Mouse (Mus musculus): ENCODE measurements around the gene Smarcd3. TPM values are rescaled to one million over a fixed set of nuclear protein-coding genes. Genes with fewer than 3 reads are reported as not detected.

Smarcd3 gene
- polyA plus RNA-seq, 1 experiment = 9.0 TPM

GRCm38 (mm10) chr5:24622386-24623040, 1.7 kb downstream of the Smarcd3 start:
- TF ChIP-seq POLR2A (IDR thresholded peaks at IDR 0.05; ENCODE audit: low read depth, low read length) (no peak), CTCF (IDR thresholded peaks at IDR 0.05; ENCODE audit: extremely low read depth, insufficient read length, insufficient replicate concordance, low read depth, low read length) (no peak)
- Histone ChIP-seq H3K4me1 (ENCODE audit: control insufficient read depth, insufficient read depth, insufficient read length, low read length) (no peaks in the 10 kb centered on the region), H3K27me3 (ENCODE audit: control insufficient read depth, insufficient read depth, low read length) (no peaks in the 10 kb centered on the region), H3K27ac (ENCODE audit: insufficient read depth, low read depth, low read length) (no peak overlapping the region), H3K4me3 (ENCODE audit: low read depth, low read length) (no peak overlapping the region), H3K36me3 (ENCODE audit: control insufficient read depth, insufficient read depth, low read length) (no peaks in the 10 kb centered on the region)
- 88% methylated on average over 7 of the region's 7 CpGs for WGBS

GRCm38 (mm10) chr5:24620626-24621025, 3.6 kb downstream of the Smarcd3 start:
- Histone ChIP-seq H3K27me3 (ENCODE audit: control insufficient read depth, insufficient read depth, low read length) (no peaks in the 10 kb centered on the region), H3K4me1 (ENCODE audit: control insufficient read depth, insufficient read depth, insufficient read length, low read length) (no peaks in the 10 kb centered on the region), H3K27ac (ENCODE audit: insufficient read depth, low read depth, low read length) (no peak overlapping the region), H3K36me3 (ENCODE audit: control insufficient read depth, insufficient read depth, low read length) (no peaks in the 10 kb centered on the region), H3K4me3 (ENCODE audit: low read depth, low read length) (no peak overlapping the region)
- 84% methylated on average over 8 of the region's 8 CpGs for WGBS
- no peak for TF ChIP-seq CTCF (IDR thresholded peaks at IDR 0.05; ENCODE audit: extremely low read depth, insufficient read length, insufficient replicate concordance, low read depth, low read length)

- no peaks in the 10 kb centered on the region for H3K36me3 ChIP-seq (ENCODE audit: control insufficient read depth, insufficient read depth, low read length)
- TF ChIP-seq POLR2A (IDR thresholded peaks at IDR 0.05; ENCODE audit: low read depth, low read length) = no peak
- TF ChIP-seq CTCF (IDR thresholded peaks at IDR 0.05; ENCODE audit: extremely low read depth, insufficient read length, insufficient replicate concordance, low read depth, low read length) = no peak
- H3K27ac ChIP-seq (ENCODE audit: insufficient read depth, low read depth, low read length) = no peak overlapping the region
- WGBS = 72% methylated on average over 8 of the region's 8 CpGs
- no peaks in the 10 kb centered on the region for H3K27me3 ChIP-seq (ENCODE audit: control insufficient read depth, insufficient read depth, low read length)
- H3K4me1 ChIP-seq (ENCODE audit: control insufficient read depth, insufficient read depth, insufficient read length, low read length) = no peaks in the 10 kb centered on the region
- H3K4me3 ChIP-seq (ENCODE audit: low read depth, low read length) = no peak overlapping the region
These were observed 4.1 kb downstream of the Smarcd3 start for GRCm38 (mm10) chr5:24620116-24620515.

GRCm38 (mm10) chr5:24618921-24619320, 5.3 kb downstream of the Smarcd3 start:
- WGBS = 77% methylated on average over 3 of the region's 3 CpGs
- no peak overlapping the region for H3K4me3 ChIP-seq (ENCODE audit: low read depth, low read length)
- no peak for TF ChIP-seq POLR2A (IDR thresholded peaks at IDR 0.05; ENCODE audit: low read depth, low read length)
- H3K27ac ChIP-seq (ENCODE audit: insufficient read depth, low read depth, low read length) = no peak overlapping the region
- no peaks in the 10 kb centered on the region for H3K36me3 ChIP-seq (ENCODE audit: control insufficient read depth, insufficient read depth, low read length)
- H3K27me3 ChIP-seq (ENCODE audit: control insufficient read depth, insufficient read depth, low read length) = no peaks in the 10 kb centered on the region
- H3K4me1 ChIP-seq (ENCODE audit: control insufficient read depth, insufficient read depth, insufficient read length, low read length) = no peaks in the 10 kb centered on the region

GRCm38 (mm10) chr5:24615097-24615496, 9.1 kb downstream of the Smarcd3 start:
- Histone ChIP-seq H3K4me1 (ENCODE audit: control insufficient read depth, insufficient read depth, insufficient read length, low read length) (peaks cover 3% of the 10 kb centered on the region; the same call in 1 of the 2 replicates), H3K4me3 (ENCODE audit: low read depth, low read length) (no peak overlapping the region), H3K27ac (ENCODE audit: insufficient read depth, low read depth, low read length) (no peak overlapping the region), H3K36me3 (ENCODE audit: control insufficient read depth, insufficient read depth, low read length) (no peaks in the 10 kb centered on the region), H3K27me3 (ENCODE audit: control insufficient read depth, insufficient read depth, low read length) (no peaks in the 10 kb centered on the region)
- 77% methylated on average over 6 of the region's 6 CpGs for WGBS
- TF ChIP-seq POLR2A (IDR thresholded peaks at IDR 0.05; ENCODE audit: low read depth, low read length) (no peak), CTCF (IDR thresholded peaks at IDR 0.05; ENCODE audit: extremely low read depth, insufficient read length, insufficient replicate concordance, low read depth, low read length) (no peak)

GRCm38 (mm10) chr5:24612302-24612649, 11.9 kb downstream of the Smarcd3 start:
- Histone ChIP-seq H3K27ac (ENCODE audit: insufficient read depth, low read depth, low read length) (no peak overlapping the region), H3K4me1 (ENCODE audit: control insufficient read depth, insufficient read depth, insufficient read length, low read length) (peaks cover 3% of the 10 kb centered on the region; the same call in 1 of the 2 replicates), H3K27me3 (ENCODE audit: control insufficient read depth, insufficient read depth, low read length) (no peaks in the 10 kb centered on the region), H3K4me3 (ENCODE audit: low read depth, low read length) (no peak overlapping the region), H3K36me3 (ENCODE audit: control insufficient read depth, insufficient read depth, low read length) (no peaks in the 10 kb centered on the region)
- 58% methylated on average over 5 of the region's 5 CpGs for WGBS
- TF ChIP-seq CTCF (IDR thresholded peaks at IDR 0.05; ENCODE audit: extremely low read depth, insufficient read length, insufficient replicate concordance, low read depth, low read length) (no peak), POLR2A (IDR thresholded peaks at IDR 0.05; ENCODE audit: low read depth, low read length) (no peak)

GRCm38 (mm10) chr5:24611366-24612301, 12.6 kb downstream of the Smarcd3 start:
- WGBS = 52% methylated on average over 7 of the region's 7 CpGs
- Histone ChIP-seq H3K36me3 (ENCODE audit: control insufficient read depth, insufficient read depth, low read length) (no peaks in the 10 kb centered on the region), H3K4me1 (ENCODE audit: control insufficient read depth, insufficient read depth, insufficient read length, low read length) (peaks cover 3% of the 10 kb centered on the region; the same call in 1 of the 2 replicates), H3K27ac (ENCODE audit: insufficient read depth, low read depth, low read length) (no peak overlapping the region), H3K27me3 (ENCODE audit: control insufficient read depth, insufficient read depth, low read length) (no peaks in the 10 kb centered on the region), H3K4me3 (ENCODE audit: low read depth, low read length) (no peak overlapping the region)
- TF ChIP-seq POLR2A (IDR thresholded peaks at IDR 0.05; ENCODE audit: low read depth, low read length) (no peak), CTCF (IDR thresholded peaks at IDR 0.05; ENCODE audit: extremely low read depth, insufficient read length, insufficient replicate concordance, low read depth, low read length) (no peak)
